Mouse (Mus musculus): ENCODE results near the gene Ldb2. TPM values are rescaled to one million over a fixed set of nuclear protein-coding genes. Genes with fewer than 3 reads are reported as not detected.
A peak's percentile ranks its signal among the peaks of the same experiment; 100 is the strongest.

Ldb2 gene
- polyA plus RNA-seq, 1 experiment from 2014 or later, result 15.9 TPM

GRCm38 (mm10) chr5:44473857-44474762 lies 325.4 kb downstream of the Ldb2 start:
- ATAC-seq (ENCODE audit: low FRiP score, low read depth), result peak; percentile 42; the same call in 1 of the 2 replicates
- Histone ChIP-seq H3K4me2 (replicated peaks) (no peak overlapping the region), H3K4me1 (peaks cover 5% of the 10 kb centered on the region; the same call in 1 of the 2 replicates), H3K27ac (replicated peaks) (no peak overlapping the region), H3K4me3 (no peak overlapping the region), H3K36me3 (no peaks in the 10 kb centered on the region), H3K27me3 (no peaks in the 10 kb centered on the region), H3K9me3 (no peaks in the 10 kb centered on the region), H3K9ac (replicated peaks) (no peak overlapping the region)
- WGBS, result 82% methylated on average over 10 of the region's 10 CpGs

- Histone ChIP-seq H3K4me2 (replicated peaks) (no peak overlapping the region), H3K9ac (replicated peaks) (no peak overlapping the region), H3K4me3 (no peak overlapping the region), H3K27me3 (0 out of 2 replicates have a peak, but pooled peaks cover 3% of the 10 kb centered on the region), H3K36me3 (no peaks in the 10 kb centered on the region), H3K9me3 (no peaks in the 10 kb centered on the region), H3K4me1 (peaks cover 8% of the 10 kb centered on the region), H3K27ac (replicated peaks) (no peak overlapping the region)
- ATAC-seq (ENCODE audit: low FRiP score, low read depth), result no peak
- WGBS, result 91% methylated on average over 4 of the region's 4 CpGs
Measured at GRCm38 (mm10) chr5:44465238-44465637, 334.2 kb downstream of the Ldb2 start.
